Mouse (Mus musculus): Measurements from ENCODE around the gene Atrip.
A peak's percentile ranks its signal among the peaks of the same experiment; 100 is the strongest.

The Atrip gene

DNA sequence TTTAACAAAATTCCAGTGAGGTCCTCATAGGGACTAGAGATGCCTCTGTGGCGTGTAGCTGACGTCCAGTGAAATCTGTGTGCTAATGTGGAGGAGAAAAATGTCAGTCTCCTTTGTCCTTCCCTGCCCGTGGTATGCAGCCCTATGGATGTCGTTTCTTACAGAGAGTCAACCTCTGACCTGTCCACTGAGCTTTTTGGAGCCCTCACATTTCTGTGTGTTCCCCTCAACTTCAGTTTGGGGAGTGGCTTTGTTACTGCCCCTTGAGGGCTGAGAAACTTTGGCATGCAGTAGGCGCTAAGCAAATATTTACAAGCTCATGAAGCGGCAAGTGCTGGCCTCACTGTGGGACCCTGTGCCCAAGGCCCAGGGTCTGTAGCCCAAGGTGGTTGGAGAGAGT lies 23.4 kb upstream of the Atrip start:
- DNase-seq, result no peak

GRCm38 (mm10) chr9:109096856-109097255 lies 22.9 kb upstream of the Atrip start:
- no peak for DNase-seq

DNA sequence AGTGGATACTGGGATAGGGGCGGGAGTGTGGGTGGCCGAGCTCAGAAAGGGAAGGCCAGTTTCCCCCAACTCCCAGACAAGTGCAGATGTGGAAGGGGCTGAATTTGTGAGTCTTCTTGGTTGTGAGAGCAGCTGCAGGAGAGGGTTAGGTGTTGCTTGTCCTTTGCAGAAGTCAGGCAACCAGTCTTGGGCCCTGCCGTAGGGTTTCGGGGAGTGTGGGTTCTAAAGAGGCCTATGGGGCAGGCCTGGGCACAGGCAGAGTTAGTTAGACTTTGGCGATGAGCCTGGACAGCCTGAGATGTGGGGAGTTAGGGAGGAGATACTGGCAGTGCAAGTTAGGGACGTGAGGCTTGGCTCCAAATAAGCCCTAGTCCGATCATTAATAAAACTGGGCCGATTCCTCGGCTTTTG lies 22.3 kb upstream of the Atrip start:
- no peak for DNase-seq

- DNase-seq, result peak; percentile 66 to 72
Observed at GRCm38 (mm10) chr9:109095137-109095982, 21.4 kb upstream of the Atrip start, which contains the start of gene Plxnb1. TSS of gene Plxnb1 (plus strand) at chr9:109095389.

DNA sequence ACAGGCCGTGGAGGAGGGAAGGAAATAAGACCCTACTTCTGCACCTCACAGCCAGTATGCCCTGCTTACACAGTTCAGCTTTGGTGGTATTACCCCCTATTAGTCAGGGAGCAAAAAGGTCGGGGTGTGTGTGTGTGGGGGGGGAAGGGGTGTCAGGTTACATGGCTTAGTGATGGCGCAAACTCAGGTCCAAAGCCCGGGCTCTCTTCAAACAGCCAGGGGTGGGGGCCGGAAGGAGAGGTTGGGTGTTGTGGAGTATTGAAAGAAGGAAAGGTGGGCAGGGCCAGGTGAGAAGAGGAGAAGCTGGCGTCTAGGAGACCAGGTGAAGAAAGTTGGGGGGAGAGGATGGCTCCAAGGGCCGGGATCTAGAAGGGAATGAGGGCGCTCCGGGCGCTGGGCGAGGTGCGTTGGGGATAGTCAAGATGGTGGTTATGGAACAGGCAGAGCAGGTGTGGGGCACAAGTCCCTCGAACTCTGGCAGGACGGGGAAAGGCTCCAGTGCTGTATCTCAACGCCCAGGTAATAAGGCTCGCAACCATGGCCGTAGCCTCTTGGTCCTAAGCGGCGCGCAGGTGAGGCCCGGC lies 20.7 kb upstream of the Atrip start:
- DNase-seq, result no peak

DNA sequence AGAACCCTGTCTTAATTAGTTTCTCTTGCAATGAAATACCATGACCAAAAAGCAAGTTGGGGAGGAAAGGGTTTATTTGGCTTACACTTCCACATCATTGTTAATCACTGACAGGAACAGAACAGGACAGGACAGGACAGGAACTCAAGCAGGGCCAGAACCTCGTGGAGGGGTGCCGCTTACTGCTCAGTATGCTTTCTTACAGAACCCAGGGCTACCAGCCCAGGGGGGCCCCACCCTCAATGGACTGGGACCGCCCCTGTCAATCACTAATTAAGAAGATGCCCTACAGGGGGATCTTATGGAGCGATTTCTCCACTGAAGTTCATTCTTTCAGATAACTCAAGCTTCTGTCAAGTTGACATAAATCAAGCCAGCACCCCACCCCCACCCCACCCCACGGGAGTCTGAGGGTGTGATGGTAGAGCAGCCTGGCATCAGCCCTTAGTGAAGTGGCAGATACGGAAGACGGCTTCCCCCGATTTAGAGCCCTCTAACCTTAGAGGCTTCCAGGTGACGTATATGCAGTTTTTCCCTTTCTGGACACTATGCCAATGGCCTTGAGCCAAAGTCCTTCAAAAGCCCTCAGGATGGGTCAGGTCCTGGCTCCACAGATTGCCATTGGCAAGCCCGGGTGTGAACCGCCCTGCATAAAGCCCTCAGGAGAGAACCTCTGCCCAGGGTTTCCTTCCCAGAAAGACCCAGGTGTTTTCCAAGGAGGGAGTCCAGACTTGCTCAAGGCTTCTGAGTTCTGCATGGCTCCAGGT lies 20.0 kb upstream of the Atrip start:
- no peak for DNase-seq

GRCm38 (mm10) chr9:109092799-109093198 lies 18.9 kb upstream of the Atrip start:
- DNase-seq, result no peak

GRCm38 (mm10) chr9:109091802-109092201 lies 17.9 kb upstream of the Atrip start:
- no peak for DNase-seq

GRCm38 (mm10) chr9:109090446-109090845 lies 16.5 kb upstream of the Atrip start:
- DNase-seq, result no peak

DNA sequence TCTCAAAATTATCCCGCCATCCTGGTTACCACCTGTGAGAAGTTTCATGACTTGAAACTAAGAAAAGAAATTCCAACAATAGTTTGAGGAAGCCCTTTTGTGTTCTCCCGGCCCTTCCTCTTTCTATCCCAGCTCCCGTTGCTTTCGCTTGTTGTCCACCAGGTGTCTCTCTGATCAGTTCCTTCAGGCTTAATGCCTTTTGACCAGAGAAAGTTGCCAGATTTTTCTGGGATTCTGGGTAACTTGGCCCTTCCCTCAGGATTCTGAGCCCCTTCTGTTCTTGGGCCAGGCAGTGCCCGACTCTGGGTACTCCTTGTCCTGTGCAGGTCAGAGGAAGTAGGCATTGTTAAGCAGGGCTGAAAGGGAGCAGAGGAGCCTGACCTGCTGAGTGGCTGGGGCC lies 14.1 kb upstream of the Atrip start:
- DNase-seq, result peak; percentile 27

- no peak for DNase-seq
Observed at GRCm38 (mm10) chr9:109084922-109085321, 11.0 kb upstream of the Atrip start.

DNA sequence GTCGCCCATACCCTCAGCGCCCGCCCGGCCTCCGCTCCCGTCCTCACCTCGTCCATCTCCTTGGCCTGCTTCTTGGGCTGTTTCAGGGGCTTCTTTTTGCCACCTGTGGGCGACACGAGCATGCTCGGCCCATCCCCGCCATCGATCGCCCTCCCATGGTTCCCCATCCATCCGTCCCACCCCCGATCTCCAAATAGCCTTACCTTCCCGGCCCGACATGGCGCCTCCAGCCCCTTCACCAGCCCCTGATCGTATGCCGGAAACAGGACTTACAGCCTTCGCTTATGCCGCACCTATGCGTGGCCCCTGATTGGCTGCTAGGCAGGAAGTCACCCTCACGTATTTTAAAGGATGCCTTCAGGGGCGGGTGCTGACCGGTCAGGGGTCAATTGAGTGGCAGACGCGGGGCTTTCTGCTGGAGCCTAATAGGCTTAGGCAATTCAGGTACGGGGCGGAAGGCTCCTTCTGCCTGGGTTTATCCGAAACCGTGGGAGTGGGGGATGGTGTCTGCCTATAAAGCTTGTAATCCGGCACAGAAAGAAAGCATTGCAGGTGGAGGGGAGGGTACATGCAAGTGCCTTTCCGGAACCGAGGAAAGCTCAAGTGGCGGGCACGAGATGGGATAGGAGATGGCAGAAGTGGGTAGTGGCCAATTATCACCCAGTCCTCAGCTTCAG lies 8.3 kb upstream of the Atrip start, which contains the start of the genes Ccdc51 and Tma7:
Ccdc51 (plus strand) TSS at position 370 of the 677 bp plus-strand sequence.
Tma7 (minus strand) TSS at position 464 of the 677 bp plus-strand sequence.
- peak; percentile 81 to 82 for DNase-seq

DNA sequence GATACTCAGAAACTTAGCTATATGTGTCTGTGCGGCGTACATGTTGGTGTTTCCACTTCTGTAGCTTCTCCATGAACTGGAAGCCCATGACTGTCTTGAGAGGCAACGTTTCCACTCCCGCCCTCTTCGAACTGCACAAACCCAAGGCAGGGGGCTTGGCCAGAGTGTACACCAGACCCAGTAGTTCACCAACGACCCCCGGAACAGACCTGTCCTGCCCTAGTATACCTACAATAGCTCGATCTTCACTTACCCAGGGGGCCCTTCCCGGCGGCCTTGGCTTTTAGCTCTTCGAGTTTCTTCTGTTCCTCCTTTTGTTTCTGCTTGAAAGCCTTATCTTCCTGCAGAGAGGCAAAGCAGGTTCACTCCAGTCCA lies 7.8 kb upstream of the Atrip start:
- DNase-seq, result peak in 1 of 2 experiments; percentile 12

DNA sequence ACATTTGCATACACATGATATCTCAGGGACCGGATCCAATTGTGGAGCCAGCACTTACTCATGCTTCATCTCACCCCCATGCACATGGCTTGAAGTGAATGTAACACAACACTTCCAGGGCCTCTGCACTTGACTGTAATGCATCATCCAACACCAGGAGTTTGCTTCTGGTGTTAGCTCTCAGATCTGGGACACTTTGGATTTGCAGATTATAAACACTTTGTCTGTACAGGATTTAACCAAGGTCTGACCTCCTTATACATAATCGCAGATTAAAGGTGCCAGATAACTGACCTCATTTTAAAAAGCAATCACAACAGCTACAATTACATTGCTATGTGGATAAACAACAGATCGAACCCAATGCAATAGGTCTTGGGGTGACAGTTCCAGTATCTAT lies 6.6 kb upstream of the Atrip start:
- DNase-seq, result no peak

DNA sequence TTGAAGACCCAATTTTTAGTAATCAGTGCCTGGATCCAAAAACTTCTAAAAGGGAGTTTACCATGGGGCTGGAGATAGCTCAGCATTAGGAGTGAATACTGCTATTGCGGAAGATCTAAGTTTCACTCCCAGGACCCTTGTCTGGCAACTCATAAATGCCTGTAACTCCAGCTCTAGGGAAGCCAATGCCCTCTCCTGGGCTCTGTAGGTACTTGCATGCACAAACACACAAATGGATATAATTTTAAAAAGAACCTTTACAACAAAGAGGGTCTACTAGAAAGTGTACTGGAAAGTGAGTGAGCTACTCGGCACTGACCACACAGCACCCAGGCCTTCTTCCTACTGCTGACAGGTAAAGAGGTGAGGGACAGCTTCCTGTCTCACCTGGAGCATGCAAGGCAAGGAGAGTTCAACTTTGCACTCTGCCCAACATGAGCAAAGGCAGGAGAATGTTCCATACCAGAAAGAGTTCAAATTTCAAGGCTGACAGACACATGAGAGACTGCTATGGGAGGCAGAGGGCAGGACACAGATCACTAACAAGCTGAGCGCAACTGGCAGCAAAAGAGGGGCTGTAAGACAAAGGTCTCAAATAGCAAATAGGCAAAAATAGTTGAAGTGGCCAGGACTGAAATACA lies 5.7 kb downstream of the Atrip start:
- DNase-seq, result no peak

- DNase-seq, result no peak
Observed at GRCm38 (mm10) chr9:109060898-109061295, 13.0 kb downstream of the Atrip start.

GRCm38 (mm10) chr9:109060184-109060897 lies 13.6 kb downstream of the Atrip start:
- peak; percentile 14 to 22 for DNase-seq

DNA sequence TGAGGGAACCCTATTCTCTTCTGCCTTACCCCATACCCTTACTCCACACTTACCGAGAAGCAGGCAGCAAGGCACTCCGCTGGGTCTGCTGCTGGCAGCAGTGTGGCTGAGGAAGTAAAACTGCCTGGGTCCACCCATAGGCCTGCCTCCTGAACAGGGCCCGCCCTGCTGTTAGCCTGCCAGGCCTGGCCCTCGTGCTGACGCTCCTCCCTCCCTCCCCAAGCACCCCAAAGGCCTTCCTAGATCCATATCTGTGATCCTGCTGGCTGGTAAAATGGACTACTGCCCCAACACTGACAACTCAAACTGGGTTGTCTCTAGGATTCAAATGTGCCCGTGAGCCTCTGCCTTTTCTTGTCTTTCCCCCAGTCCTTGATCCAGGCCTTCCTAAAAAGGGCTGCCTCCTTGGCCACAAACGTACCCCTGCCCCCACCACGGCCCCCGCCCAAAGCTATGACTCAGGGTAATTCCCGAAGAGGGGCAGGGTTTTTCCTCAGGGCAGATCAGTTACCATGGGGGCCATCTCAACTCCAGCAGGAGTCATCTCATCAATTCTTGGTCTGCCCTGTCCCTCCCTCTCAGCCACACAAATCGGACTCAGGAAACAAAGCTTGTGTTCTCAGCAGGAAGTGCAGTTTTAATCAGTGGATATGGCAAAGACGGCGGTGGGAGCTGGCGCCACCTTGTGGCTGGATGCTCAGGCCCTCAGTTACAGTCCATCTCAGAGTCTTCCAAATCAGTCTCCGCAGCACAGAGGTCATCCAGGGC lies 14.6 kb downstream of the Atrip start, which contains the start of gene Trex1:
Trex1 (minus strand) TSS at position 599 of the 768 bp plus-strand sequence.
- DNase-seq, result peak; percentile 91

DNA sequence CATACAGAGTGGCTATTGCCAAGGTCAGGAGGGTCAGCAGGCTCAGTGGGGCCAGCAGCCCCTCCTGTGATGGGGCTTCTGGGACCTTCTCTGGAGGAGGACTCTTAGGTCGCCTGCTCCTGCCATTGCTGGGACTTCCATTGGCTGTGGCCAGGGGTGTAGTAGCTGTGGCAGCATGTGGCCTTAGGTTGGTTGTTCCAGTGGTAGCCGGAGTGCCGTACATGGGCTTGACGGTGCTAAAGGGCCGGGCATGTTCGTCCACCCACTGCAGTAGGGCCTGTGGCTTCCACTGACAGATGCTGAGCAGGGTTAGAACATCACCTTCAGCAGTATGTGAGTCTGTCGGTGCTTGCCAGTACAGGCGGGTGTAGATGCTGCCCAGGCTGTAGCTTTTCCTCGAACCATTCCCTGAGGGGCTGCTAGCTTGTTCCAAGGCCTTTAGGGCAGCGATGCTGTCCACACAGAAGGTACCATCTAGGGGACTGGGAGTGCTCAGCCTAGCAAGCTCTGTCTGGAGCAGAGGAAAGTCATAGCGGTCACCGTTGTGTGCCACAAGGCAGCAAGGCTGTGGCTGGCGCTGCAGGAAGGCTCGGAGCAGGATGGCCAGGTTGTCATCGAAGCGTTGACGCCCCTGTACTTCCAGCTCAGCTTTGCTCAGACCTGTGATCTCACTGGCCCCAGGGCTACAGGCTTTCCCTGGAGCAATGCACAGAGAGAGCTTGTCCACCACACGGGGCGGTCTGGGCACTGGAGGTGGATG lies 15.7 kb downstream of the Atrip start:
- peak in 1 of 2 experiments; percentile 30 for DNase-seq

- peak; percentile 53 to 58 for DNase-seq
Observed at GRCm38 (mm10) chr9:109057543-109057942, 16.4 kb downstream of the Atrip start.

Measured in B cell, adult 2 months (primary cell).